Mouse (Mus musculus): Measurements from ENCODE around the gene Mcee. TPM values are rescaled to one million over a fixed set of nuclear protein-coding genes. Genes with fewer than 3 reads are reported as not detected.

Mcee gene
- polyA plus RNA-seq, 1 experiment = 71.7 TPM

- no peak overlapping the region for H3K27ac ChIP-seq (ENCODE audit: insufficient read depth, low read length)
- no peak overlapping the region for H3K4me3 ChIP-seq (ENCODE audit: insufficient read depth, low read length)
- H3K4me1 ChIP-seq (ENCODE audit: control insufficient read depth, insufficient read depth, low read length) = no peaks in the 10 kb centered on the region
- TF ChIP-seq POLR2A (IDR thresholded peaks at IDR 0.05; ENCODE audit: extremely low read depth, insufficient read depth, low read length) (no peak), CTCF (IDR thresholded peaks at IDR 0.05; ENCODE audit: extremely low read depth, insufficient read depth, low read length) (no peak)
Measured at GRCm38 (mm10) chr7:64402452-64402851, 10.0 kb downstream of the Mcee start.

GRCm38 (mm10) chr7:64403989-64404388 lies 11.6 kb downstream of the Mcee start:
- TF ChIP-seq POLR2A (IDR thresholded peaks at IDR 0.05; ENCODE audit: extremely low read depth, insufficient read depth, low read length) = no peak
- TF ChIP-seq CTCF (IDR thresholded peaks at IDR 0.05; ENCODE audit: extremely low read depth, insufficient read depth, low read length) = no peak
- Histone ChIP-seq H3K4me3 (ENCODE audit: insufficient read depth, low read length) (no peak overlapping the region), H3K27ac (ENCODE audit: insufficient read depth, low read length) (no peak overlapping the region), H3K4me1 (ENCODE audit: control insufficient read depth, insufficient read depth, low read length) (no peaks in the 10 kb centered on the region)

- Histone ChIP-seq H3K4me3 (ENCODE audit: insufficient read depth, low read length) (no peak overlapping the region), H3K27ac (ENCODE audit: insufficient read depth, low read length) (no peak overlapping the region), H3K4me1 (ENCODE audit: control insufficient read depth, insufficient read depth, low read length) (no peaks in the 10 kb centered on the region)
- TF ChIP-seq CTCF (IDR thresholded peaks at IDR 0.05; ENCODE audit: extremely low read depth, insufficient read depth, low read length) = peak; percentile 39; the same call in 1 of the 2 replicates
- TF ChIP-seq POLR2A (IDR thresholded peaks at IDR 0.05; ENCODE audit: extremely low read depth, insufficient read depth, low read length) = no peak
Measured at GRCm38 (mm10) chr7:64424861-64425260, 32.5 kb downstream of the Mcee start.

- TF ChIP-seq POLR2A (IDR thresholded peaks at IDR 0.05; ENCODE audit: extremely low read depth, insufficient read depth, low read length) (no peak), CTCF (IDR thresholded peaks at IDR 0.05; ENCODE audit: extremely low read depth, insufficient read depth, low read length) (no peak)
- Histone ChIP-seq H3K27ac (ENCODE audit: insufficient read depth, low read length) (no peak overlapping the region), H3K4me1 (ENCODE audit: control insufficient read depth, insufficient read depth, low read length) (no peaks in the 10 kb centered on the region), H3K4me3 (ENCODE audit: insufficient read depth, low read length) (no peak overlapping the region)
Measured at GRCm38 (mm10) chr7:64439595-64440518, 47.5 kb downstream of the Mcee start.

GRCm38 (mm10) chr7:64440519-64440918 lies 48.1 kb downstream of the Mcee start:
- Histone ChIP-seq H3K4me3 (ENCODE audit: insufficient read depth, low read length) (no peak overlapping the region), H3K4me1 (ENCODE audit: control insufficient read depth, insufficient read depth, low read length) (no peaks in the 10 kb centered on the region), H3K27ac (ENCODE audit: insufficient read depth, low read length) (no peak overlapping the region)
- TF ChIP-seq POLR2A (IDR thresholded peaks at IDR 0.05; ENCODE audit: extremely low read depth, insufficient read depth, low read length) (no peak), CTCF (IDR thresholded peaks at IDR 0.05; ENCODE audit: extremely low read depth, insufficient read depth, low read length) (no peak)

GRCm38 (mm10) chr7:64450631-64451030 lies 58.2 kb downstream of the Mcee start:
- Histone ChIP-seq H3K4me3 (ENCODE audit: insufficient read depth, low read length) (no peak overlapping the region), H3K4me1 (ENCODE audit: control insufficient read depth, insufficient read depth, low read length) (peaks cover 4% of the 10 kb centered on the region), H3K27ac (ENCODE audit: insufficient read depth, low read length) (no peak overlapping the region)
- TF ChIP-seq POLR2A (IDR thresholded peaks at IDR 0.05; ENCODE audit: extremely low read depth, insufficient read depth, low read length) (no peak), CTCF (IDR thresholded peaks at IDR 0.05; ENCODE audit: extremely low read depth, insufficient read depth, low read length) (no peak)

- H3K4me3 ChIP-seq (ENCODE audit: insufficient read depth, low read length) = no peak overlapping the region
- peaks cover 4% of the 10 kb centered on the region for H3K4me1 ChIP-seq (ENCODE audit: control insufficient read depth, insufficient read depth, low read length)
- no peak for TF ChIP-seq CTCF (IDR thresholded peaks at IDR 0.05; ENCODE audit: extremely low read depth, insufficient read depth, low read length)
- no peak for TF ChIP-seq POLR2A (IDR thresholded peaks at IDR 0.05; ENCODE audit: extremely low read depth, insufficient read depth, low read length)
- no peak overlapping the region for H3K27ac ChIP-seq (ENCODE audit: insufficient read depth, low read length)
Measured at GRCm38 (mm10) chr7:64451441-64451840, 59.0 kb downstream of the Mcee start.

GRCm38 (mm10) chr7:64451861-64452382 lies 59.5 kb downstream of the Mcee start:
- H3K4me1 ChIP-seq (ENCODE audit: control insufficient read depth, insufficient read depth, low read length) = peaks cover 4% of the 10 kb centered on the region
- H3K4me3 ChIP-seq (ENCODE audit: insufficient read depth, low read length) = no peak overlapping the region
- TF ChIP-seq POLR2A (IDR thresholded peaks at IDR 0.05; ENCODE audit: extremely low read depth, insufficient read depth, low read length) (no peak), CTCF (IDR thresholded peaks at IDR 0.05; ENCODE audit: extremely low read depth, insufficient read depth, low read length) (no peak)
- H3K27ac ChIP-seq (ENCODE audit: insufficient read depth, low read length) = no peak overlapping the region; the same call in 1 of the 2 replicates

- TF ChIP-seq CTCF (IDR thresholded peaks at IDR 0.05; ENCODE audit: extremely low read depth, insufficient read depth, low read length) = no peak
- no peak for TF ChIP-seq POLR2A (IDR thresholded peaks at IDR 0.05; ENCODE audit: extremely low read depth, insufficient read depth, low read length)
- Histone ChIP-seq H3K4me1 (ENCODE audit: control insufficient read depth, insufficient read depth, low read length) (peaks cover 4% of the 10 kb centered on the region), H3K4me3 (ENCODE audit: insufficient read depth, low read length) (no peak overlapping the region), H3K27ac (ENCODE audit: insufficient read depth, low read length) (no peak overlapping the region)
Measured at GRCm38 (mm10) chr7:64452471-64453222, 60.2 kb downstream of the Mcee start.

Data from cortical plate, adult 2 months (tissue).